Mouse (Mus musculus) small intestine, adult 2 months (tissue): ENCODE data around the gene Alkbh2. TPM values are rescaled to one million over a fixed set of nuclear protein-coding genes. Genes with fewer than 3 reads are reported as not detected.

Experiments
- H3K27ac ChIP-seq: fragments of 200-500 bp; 2 replicates; pipeline ENCODE4 v1.5.1; 2012; ENCODE audit warnings: low read depth, low read length, control low read depth, inconsistent platforms; ENCODE audit not compliant: insufficient read depth
- H3K27me3 ChIP-seq: fragments of 200-500 bp; 2 replicates; pipeline ENCODE4 v1.6.1; 2012; ENCODE audit warnings: mild to moderate bottlenecking, moderate library complexity, low read length, inconsistent platforms; ENCODE audit not compliant: control insufficient read depth, insufficient read depth
- H3K36me3 ChIP-seq: fragments of 200-500 bp; 2 replicates; pipeline ENCODE4 v1.6.1; 2012; ENCODE audit warnings: mild to moderate bottlenecking, low read length, control low read depth, inconsistent platforms; ENCODE audit not compliant: control insufficient read depth, insufficient read depth
- H3K4me1 ChIP-seq: fragments of 200-500 bp; 2 replicates; pipeline ENCODE4 v1.6.1; 2012; ENCODE audit warnings: low read length, inconsistent platforms, mixed read lengths; ENCODE audit not compliant: control insufficient read depth, insufficient read depth, insufficient read length
- H3K4me3 ChIP-seq: fragments of 200-500 bp; 2 replicates; pipeline ENCODE4 v1.5.1; 2012; ENCODE audit warnings: low read depth, mild to moderate bottlenecking, control low read depth, inconsistent platforms, low read length, moderate library complexity
- CTCF ChIP-seq: fragments of 200-500 bp; IDR thresholded peaks from 2 replicates; pipeline ENCODE4 v1.5.1; 2012; ENCODE audit warnings: low read depth, mild to moderate bottlenecking, control low read depth, inconsistent platforms, low read length, moderate library complexity, mixed read lengths; ENCODE audit not compliant: insufficient replicate concordance, insufficient read length; ENCODE audit errors: extremely low read depth
- POLR2A ChIP-seq: fragments of 200-500 bp; IDR thresholded peaks from 2 replicates; pipeline ENCODE4 v1.6.1; 2012; ENCODE audit warnings: low read depth, mild to moderate bottlenecking, control low read depth, inconsistent platforms, low read length, moderate library complexity
- WGBS: fragments of 180-500 bp; shearing (Covaris S2); methylation state at CpG from one replicate; pipeline ENCODE4 v1.1.7; 2018; 5-methylcytosine and 5-hydroxymethylcytosine counted together
- polyA plus RNA-seq: library from polyadenylated mRNA; depleted of rRNA; stranded (reverse); fragments of >200 nt; gene quantifications from 2 replicates; pipeline ENCODE4 v1.2.3, GENCODE M21; 2012

The Alkbh2 gene
- polyA plus RNA-seq, 1 experiment = 6.6 TPM

- Histone ChIP-seq H3K36me3 (peaks cover 3% of the 10 kb centered on the region; the same call in 1 of the 2 replicates), H3K4me3 (peak overlapping the region; percentile 38), H3K27ac (peak overlapping the region; percentile 95), H3K27me3 (no peaks in the 10 kb centered on the region), H3K4me1 (peaks cover 32% of the 10 kb centered on the region)
- TF ChIP-seq CTCF (peak; percentile 10; the same call in 1 of the 2 replicates), POLR2A (no peak)
- 21% methylated on average over 21 of the region's 21 CpGs for WGBS
Measured at GRCm38 (mm10) chr5:114138277-114139164, 10.5 kb upstream of the Alkbh2 start.

GRCm38 (mm10) chr5:114137481-114138276, 9.7 kb upstream of the Alkbh2 start:
- TF ChIP-seq CTCF (no peak), POLR2A (no peak)
- Histone ChIP-seq H3K4me1 (peaks cover 27% of the 10 kb centered on the region), H3K36me3 (peaks cover 3% of the 10 kb centered on the region; the same call in 1 of the 2 replicates), H3K27me3 (no peaks in the 10 kb centered on the region), H3K27ac (peak overlapping the region; percentile 58), H3K4me3 (no peak overlapping the region)
- WGBS = 39% methylated on average over 15 of the region's 15 CpGs

- Histone ChIP-seq H3K27me3 (no peaks in the 10 kb centered on the region), H3K4me3 (no peak overlapping the region), H3K36me3 (peaks cover 3% of the 10 kb centered on the region; the same call in 1 of the 2 replicates), H3K4me1 (peaks cover 24% of the 10 kb centered on the region), H3K27ac (no peak overlapping the region)
- WGBS = 83% methylated on average over 10 of the region's 10 CpGs
- TF ChIP-seq CTCF = no peak
- no peak for TF ChIP-seq POLR2A
Measured at GRCm38 (mm10) chr5:114135516-114135915, 7.5 kb upstream of the Alkbh2 start.

- H3K27ac ChIP-seq = no peak overlapping the region
Measured at GRCm38 (mm10) chr5:114134091-114134534, 6.1 kb upstream of the Alkbh2 start.

GRCm38 (mm10) chr5:114132841-114133240, 4.8 kb upstream of the Alkbh2 start:
- TF ChIP-seq CTCF = no peak
- TF ChIP-seq POLR2A = no peak
- no peak overlapping the region for H3K27ac ChIP-seq
- H3K4me3 ChIP-seq = no peak overlapping the region
- H3K36me3 ChIP-seq = peaks cover 3% of the 10 kb centered on the region; the same call in 1 of the 2 replicates
- peaks cover 14% of the 10 kb centered on the region for H3K4me1 ChIP-seq
- 91% methylated on average over 6 of the region's 6 CpGs for WGBS
- no peaks in the 10 kb centered on the region for H3K27me3 ChIP-seq

More at GRCm38 (mm10) chr5:114134091-114134534, 6.1 kb upstream of the Alkbh2 start:
- H3K36me3 ChIP-seq = peaks cover 3% of the 10 kb centered on the region; the same call in 1 of the 2 replicates
- peaks cover 23% of the 10 kb centered on the region for H3K4me1 ChIP-seq
- no peak overlapping the region for H3K4me3 ChIP-seq
- TF ChIP-seq POLR2A (no peak), CTCF (peak; percentile 66; the same call in 1 of the 2 replicates)
- 22% methylated on average over 6 of the region's 6 CpGs for WGBS
- H3K27me3 ChIP-seq = no peaks in the 10 kb centered on the region

GRCm38 (mm10) chr5:114131521-114131840, 3.5 kb upstream of the Alkbh2 start:
- TF ChIP-seq POLR2A (no peak), CTCF (no peak)
- under 1% methylated on average over 15 of the region's 15 CpGs for WGBS
- Histone ChIP-seq H3K27ac (peak overlapping the region; percentile 61), H3K27me3 (no peaks in the 10 kb centered on the region), H3K4me3 (peak overlapping the region; percentile 78), H3K4me1 (peaks cover 8% of the 10 kb centered on the region), H3K36me3 (no peaks in the 10 kb centered on the region; the same call in 1 of the 2 replicates)
